Comparison of ENCODE assay signal across 14 mouse cellular contexts in the genomic region with DNA sequence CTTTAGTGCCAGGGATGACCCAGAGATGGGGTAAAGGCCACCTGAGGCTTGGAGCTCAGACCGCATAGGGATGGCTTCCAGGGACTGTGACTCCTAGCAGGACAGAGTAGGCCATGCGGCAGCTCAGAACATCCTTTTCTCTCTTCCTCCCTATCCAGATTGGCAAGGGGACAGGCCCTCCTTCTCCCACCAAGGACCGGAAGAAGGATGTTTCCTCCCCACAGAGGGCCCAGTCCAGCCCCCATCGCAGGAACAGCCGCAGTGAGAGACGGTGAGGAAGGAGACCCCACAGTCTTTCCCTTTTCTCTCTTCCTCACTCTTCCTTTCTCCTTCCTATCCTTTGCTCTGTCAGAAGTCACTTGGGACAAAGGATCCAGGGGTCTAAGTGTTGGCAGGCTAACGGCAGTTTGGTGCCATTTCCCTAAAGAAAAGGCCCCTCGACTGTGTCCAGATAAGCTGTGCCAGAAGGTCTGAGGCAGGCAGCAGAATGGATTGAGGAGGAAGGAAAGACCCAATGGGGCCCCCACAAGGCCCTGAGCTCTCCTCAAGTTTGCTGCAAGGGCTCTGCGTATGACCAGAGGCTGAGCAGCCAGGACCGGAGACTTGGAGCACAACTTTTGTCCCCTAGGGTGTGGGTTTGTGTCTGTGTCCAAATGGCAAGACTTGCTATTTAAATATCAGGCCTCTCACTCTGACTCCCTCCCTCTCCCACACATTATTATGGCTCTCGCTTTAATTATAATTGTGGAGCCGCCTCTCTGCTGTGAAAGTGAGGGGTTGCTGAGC. TPM values are rescaled to one million over a fixed set of nuclear protein-coding genes. Genes with fewer than 3 reads are reported as not detected.
A peak's percentile ranks its signal among the peaks of the same experiment; 100 is the strongest.
DNase-seq lines count a peak whose midpoint lies in the region; ATAC-seq lines count a peak whose summit lies in the region.
"Had no signal": no experiment of that assay in that cellular context is flagged by ENCODE, and none has a peak within 500 bp of the region (broad histone marks: within the 10 kb centered on the region; RNA-seq: fewer than 3 reads in every experiment).

No protein-coding gene starts in this region.

- 0 out of 2 replicates have a peak overlapping the region, but pooled peaks have one; percentile 6 for H3K27ac ChIP-seq in neural tube, embryonic 13.5 days (replicated peaks)
- H3K27ac ChIP-seq in neural tube, embryonic 15.5 days (replicated peaks): no peak overlapping the region
- H3K27ac ChIP-seq: forebrain, embryonic 12.5 days had no signal

- no peak overlapping the region for H3K4me2 ChIP-seq in neural tube, embryonic 13.5 days
- no peak overlapping the region for H3K4me2 ChIP-seq in neural tube, embryonic 15.5 days
- H3K4me2 ChIP-seq: forebrain, embryonic 12.5 days had no signal

- no peaks in the 10 kb centered on the region for H3K27me3 ChIP-seq in neural tube, embryonic 13.5 days
- H3K27me3 ChIP-seq in neural tube, embryonic 15.5 days (replicated peaks): no peaks in the 10 kb centered on the region
- H3K27me3 ChIP-seq: forebrain, embryonic 12.5 days had no signal

- H3K36me3 ChIP-seq in neural tube, embryonic 13.5 days: peaks cover 97% of the 10 kb centered on the region
- peaks cover 72% of the 10 kb centered on the region for H3K36me3 ChIP-seq in neural tube, embryonic 15.5 days
- H3K36me3 ChIP-seq: G1E had no signal

- DNase-seq in cerebellum, adult 9-11 months: peak; percentile 30
- DNase-seq in cerebellum, adult 9-10 months: no peak
- peak; percentile 50 for DNase-seq in kidney, postnatal 10 days
- no peak for DNase-seq in kidney, postnatal 36 days
- no peak for DNase-seq in ovary, postnatal 10 days (ENCODE audit: low spot score)
- no peak for DNase-seq in layer of hippocampus, postnatal 25 days (ENCODE audit: extremely low spot score in 1 of 2, low spot score in 1 of 2)
- DNase-seq: embryo, embryonic 11 days; thymus, adult 2 months had no signal

- H3K4me3 ChIP-seq in neural tube, embryonic 13.5 days: no peak overlapping the region
- no peak overlapping the region for H3K4me3 ChIP-seq in neural tube, embryonic 15.5 days (replicated peaks)
- H3K4me3 ChIP-seq: forebrain, embryonic 12.5 days had no signal

- H3K4me1 ChIP-seq in neural tube, embryonic 13.5 days (replicated peaks): peaks cover 26% of the 10 kb centered on the region
- H3K4me1 ChIP-seq in neural tube, embryonic 15.5 days: peaks cover 24% of the 10 kb centered on the region; the same call in 1 of the 2 replicates

- ATAC-seq in neural tube, embryonic 13.5 days (ENCODE audit: low read depth): no peak
- no peak for ATAC-seq in neural tube, embryonic 15.5 days (ENCODE audit: low FRiP score)

- H3K9me3 ChIP-seq in neural tube, embryonic 13.5 days: no peaks in the 10 kb centered on the region
- H3K9me3 ChIP-seq in neural tube, embryonic 15.5 days (replicated peaks): no peaks in the 10 kb centered on the region
- H3K9me3 ChIP-seq: forebrain, embryonic 12.5 days; G1E had no signal

- H3K9ac ChIP-seq in neural tube, embryonic 13.5 days: 0 out of 2 replicates have a peak overlapping the region, but pooled peaks have one; percentile 3
- H3K9ac ChIP-seq in neural tube, embryonic 15.5 days (replicated peaks): no peak overlapping the region
- H3K9ac ChIP-seq: forebrain, embryonic 12.5 days had no signal

- 69% methylated on average over 12 of the region's 12 CpGs for WGBS in neural tube, embryonic 13.5 days
- 70% methylated on average over 12 of the region's 12 CpGs for WGBS in neural tube, embryonic 15.5 days

RNA-seq across cellular contexts. Expression of gene Vash1, which starts 12.4 kb away (rescaled TPM):
- 30.6 and 34.0 TPM in 2 replicates for polyA plus RNA-seq in neural tube, embryonic 13.5 days (2015; fragmentation: Nextera tagmentation; extraction: Ambion mirVana)
- polyA plus RNA-seq in neural tube, embryonic 15.5 days (2015; fragmentation: Nextera tagmentation; extraction: Ambion mirVana): 25.7 and 28.2 TPM in 2 replicates
- 10 to 100 TPM; 46.1 to 55.2 TPM for total RNA-seq in layer of hippocampus, postnatal 25 days (2021)
- total RNA-seq: G1E had no signal
- polyA plus RNA-seq: G1E had no signal

RNA-seq across cellular contexts. Expression of gene Angel1, which starts 35.4 kb away (rescaled TPM):
- 12.6 and 16.1 TPM in 2 replicates for polyA plus RNA-seq in neural tube, embryonic 13.5 days (2015; fragmentation: Nextera tagmentation; extraction: Ambion mirVana)
- polyA plus RNA-seq in neural tube, embryonic 15.5 days (2015; fragmentation: Nextera tagmentation; extraction: Ambion mirVana): 11.2 and 11.7 TPM in 2 replicates
- total RNA-seq in layer of hippocampus, postnatal 25 days (2021): 1 to 10 TPM; 4.6 to 8.0 TPM

RNA-seq across cellular contexts. Expression of gene Lrrc74a, which starts 43.3 kb away (rescaled TPM):
- polyA plus RNA-seq in neural tube, embryonic 13.5 days (2015; fragmentation: Nextera tagmentation; extraction: Ambion mirVana): not detected in 2 replicates
- polyA plus RNA-seq in neural tube, embryonic 15.5 days (2015; fragmentation: Nextera tagmentation; extraction: Ambion mirVana): not detected in 2 replicates
- total RNA-seq in layer of hippocampus, postnatal 25 days (2021): not detected
- total RNA-seq: left cerebral cortex, postnatal 25 days had no signal
- polyA plus RNA-seq: forebrain, embryonic 12.5 days; G1E; large intestine, adult 2 months had no signal

Comparison
In these comparisons a context has a peak if more than half of its experiments do, and no peak if none do; other contexts are left out.
1. DNase-seq: peak in cerebellum, adult 9-11 months (single experiment) and kidney, postnatal 10 days (single experiment); none in cerebellum, adult 9-10 months (single experiment), kidney, postnatal 36 days (0 of 2), ovary, postnatal 10 days (single experiment) and layer of hippocampus, postnatal 25 days (0 of 2).